Mouse (Mus musculus) heart, embryonic 11.5 days (tissue): ENCODE data around the gene Tmem104. TPM values are rescaled to one million over a fixed set of nuclear protein-coding genes. Genes with fewer than 3 reads are reported as not detected.

Source experiments
- ATAC-seq: fragments of 200-750 bp; cut with Nextera tagmentation; replicated peaks from 2 replicates; pipeline ENCODE4 v1.8.0; 2017; ENCODE audit warnings: moderate library complexity; ENCODE audit not compliant: insufficient number of reproducible peaks, low FRiP score, low TSS enrichment
- H3K27ac ChIP-seq: fragments of 300-500 bp; sonication (generic); 2 replicates; pipeline ENCODE4 v1.5.1; 2014; ENCODE audit warnings: mild to moderate bottlenecking, low read depth, low read length
- H3K27me3 ChIP-seq: fragments of 300-500 bp; sonication (generic); 2 replicates; pipeline ENCODE4 v1.6.1; 2014; ENCODE audit warnings: mild to moderate bottlenecking, low read length, mixed read lengths; ENCODE audit not compliant: control insufficient read depth, insufficient read depth
- H3K36me3 ChIP-seq: fragments of 300-500 bp; sonication (generic); 2 replicates; pipeline ENCODE4 v1.6.1; 2014; ENCODE audit warnings: mild to moderate bottlenecking, low read length, moderate library complexity, mixed read lengths; ENCODE audit not compliant: control insufficient read depth, insufficient read depth
- H3K4me1 ChIP-seq: fragments of 300-500 bp; sonication (generic); 2 replicates; pipeline ENCODE4 v1.6.1; 2014; ENCODE audit warnings: low read length; ENCODE audit not compliant: control insufficient read depth, insufficient read depth
- H3K4me2 ChIP-seq: fragments of 300-500 bp; sonication (generic); 2 replicates; pipeline ENCODE4 v1.6.1; 2014; ENCODE audit warnings: mild to moderate bottlenecking, moderate library complexity
- H3K4me3 ChIP-seq: fragments of 300-500 bp; sonication (generic); 2 replicates; pipeline ENCODE4 v1.5.1; 2014; ENCODE audit warnings: low read depth, low read length
- H3K9ac ChIP-seq: fragments of 300-500 bp; sonication (generic); 2 replicates; pipeline ENCODE4 v1.6.1; 2014; ENCODE audit warnings: mild to moderate bottlenecking, low read depth, low read length, moderate library complexity
- H3K9me3 ChIP-seq: fragments of 300-500 bp; sonication (generic); replicated peaks from 2 replicates; pipeline ENCODE4 v1.6.1; 2016; ENCODE audit warnings: low read length; ENCODE audit not compliant: control insufficient read depth
- WGBS: fragments of 180-500 bp; shearing (Covaris S2); extraction: QIAGEN DNeasy Blood & Tissue Kit; methylation state at CpG from one replicate; pipeline ENCODE4 v1.1.7; 2014; ENCODE audit not compliant: insufficient replicate concordance; 5-methylcytosine and 5-hydroxymethylcytosine counted together
- polyA plus RNA-seq: library from polyadenylated mRNA; unstranded; fragments of >200 nt; fragmentation: Nextera tagmentation; extraction: Ambion mirVana; gene quantifications from 2 replicates; pipeline ENCODE4 v1.2.1, GENCODE M21; 2014

Tmem104 gene
- polyA plus RNA-seq, 1 experiment from 2014 or later = 7.5 TPM

- no peak overlapping the region for H3K4me3 ChIP-seq
- H3K27me3 ChIP-seq = peaks cover 48% of the 10 kb centered on the region
- no peak overlapping the region for H3K27ac ChIP-seq
- H3K4me2 ChIP-seq = no peak overlapping the region
- H3K4me1 ChIP-seq = peaks cover 16% of the 10 kb centered on the region
- H3K9me3 ChIP-seq = no peaks in the 10 kb centered on the region
- H3K36me3 ChIP-seq = peaks cover 2% of the 10 kb centered on the region; the same call in 1 of the 2 replicates
- ATAC-seq = no peak; the same call in 1 of the 2 replicates
- H3K9ac ChIP-seq = no peak overlapping the region
- 23% methylated on average over 19 of the region's 19 CpGs for WGBS
These were observed 83.0 kb downstream of the Tmem104 start for GRCm38 (mm10) chr11:115270148-115270861.

- no peak overlapping the region for H3K4me2 ChIP-seq
- H3K4me1 ChIP-seq = peaks cover 12% of the 10 kb centered on the region
- H3K27ac ChIP-seq = no peak overlapping the region
- no peaks in the 10 kb centered on the region for H3K9me3 ChIP-seq
- peaks cover 40% of the 10 kb centered on the region for H3K27me3 ChIP-seq
- H3K9ac ChIP-seq = no peak overlapping the region
- H3K36me3 ChIP-seq = peaks cover 2% of the 10 kb centered on the region; the same call in 1 of the 2 replicates
- H3K4me3 ChIP-seq = no peak overlapping the region
- 72% methylated on average over 9 of the region's 9 CpGs for WGBS
- no peak for ATAC-seq
These were observed 83.8 kb downstream of the Tmem104 start for GRCm38 (mm10) chr11:115271052-115271451.

GRCm38 (mm10) chr11:115271481-115271880, 84.2 kb downstream of the Tmem104 start:
- Histone ChIP-seq H3K36me3 (peaks cover 2% of the 10 kb centered on the region; the same call in 1 of the 2 replicates), H3K27me3 (peaks cover 36% of the 10 kb centered on the region), H3K9ac (no peak overlapping the region), H3K9me3 (no peaks in the 10 kb centered on the region), H3K27ac (no peak overlapping the region), H3K4me3 (no peak overlapping the region), H3K4me2 (no peak overlapping the region), H3K4me1 (peaks cover 13% of the 10 kb centered on the region)
- WGBS = 67% methylated on average over 10 of the region's 10 CpGs
- no peak for ATAC-seq

- 65% methylated on average over 10 of the region's 10 CpGs for WGBS
- Histone ChIP-seq H3K4me1 (peaks cover 13% of the 10 kb centered on the region), H3K36me3 (peaks cover 2% of the 10 kb centered on the region; the same call in 1 of the 2 replicates), H3K9ac (no peak overlapping the region), H3K4me2 (no peak overlapping the region), H3K27me3 (peaks cover 21% of the 10 kb centered on the region), H3K4me3 (no peak overlapping the region), H3K9me3 (no peaks in the 10 kb centered on the region), H3K27ac (no peak overlapping the region)
- no peak for ATAC-seq
These were observed 85.7 kb downstream of the Tmem104 start for GRCm38 (mm10) chr11:115272894-115273498.

- Histone ChIP-seq H3K27me3 (peaks cover 13% of the 10 kb centered on the region), H3K9ac (0 out of 2 replicates have a peak overlapping the region, but pooled peaks have one; percentile 43), H3K27ac (no peak overlapping the region), H3K4me3 (no peak overlapping the region), H3K4me1 (peaks cover 16% of the 10 kb centered on the region), H3K36me3 (0 out of 2 replicates have a peak, but pooled peaks cover 2% of the 10 kb centered on the region), H3K4me2 (no peak overlapping the region), H3K9me3 (no peaks in the 10 kb centered on the region)
- WGBS = 49% methylated on average over 7 of the region's 7 CpGs
- ATAC-seq = no peak
These were observed 86.4 kb downstream of the Tmem104 start for GRCm38 (mm10) chr11:115273735-115274134.

- Histone ChIP-seq H3K27me3 (peaks cover 9% of the 10 kb centered on the region), H3K27ac (no peak overlapping the region), H3K4me2 (no peak overlapping the region), H3K4me1 (peaks cover 16% of the 10 kb centered on the region), H3K9me3 (no peaks in the 10 kb centered on the region), H3K36me3 (0 out of 2 replicates have a peak, but pooled peaks cover under 1% of the 10 kb centered on the region), H3K4me3 (no peak overlapping the region), H3K9ac (no peak overlapping the region)
- no peak for ATAC-seq
- WGBS = 80% methylated on average over 7 of the region's 7 CpGs
These were observed 86.9 kb downstream of the Tmem104 start for GRCm38 (mm10) chr11:115274178-115274577.

GRCm38 (mm10) chr11:115274771-115275170, 87.5 kb downstream of the Tmem104 start:
- Histone ChIP-seq H3K4me2 (no peak overlapping the region), H3K9ac (no peak overlapping the region), H3K36me3 (no peaks in the 10 kb centered on the region), H3K4me3 (no peak overlapping the region), H3K9me3 (no peaks in the 10 kb centered on the region), H3K4me1 (peaks cover 16% of the 10 kb centered on the region), H3K27ac (no peak overlapping the region), H3K27me3 (peaks cover 3% of the 10 kb centered on the region)
- ATAC-seq = no peak
- 89% methylated on average over 6 of the region's 6 CpGs for WGBS

GRCm38 (mm10) chr11:115275509-115275908, 88.2 kb downstream of the Tmem104 start:
- Histone ChIP-seq H3K4me1 (peaks cover 16% of the 10 kb centered on the region), H3K4me2 (no peak overlapping the region), H3K9ac (no peak overlapping the region), H3K9me3 (no peaks in the 10 kb centered on the region), H3K36me3 (no peaks in the 10 kb centered on the region), H3K27me3 (peaks cover 3% of the 10 kb centered on the region; the same call in 1 of the 2 replicates), H3K4me3 (no peak overlapping the region), H3K27ac (no peak overlapping the region)
- WGBS = 71% methylated on average over 6 of the region's 6 CpGs
- no peak for ATAC-seq
